Mouse (Mus musculus) CH12.LX (cell line): Measurements from ENCODE around the gene Tbx6. TPM values are rescaled to one million over a fixed set of nuclear protein-coding genes. Genes with fewer than 3 reads are reported as not detected.

Experiments used
- DNase-seq: peaks from one replicate; pipeline ENCODE4 v3.0.0-alpha.2; 2013; ENCODE audit errors: extremely low read depth
- H3K27ac ChIP-seq: 2 replicates; pipeline ENCODE4 v1.5.1; 2012; ENCODE audit warnings: low read depth, mild to moderate bottlenecking, control low read depth, moderate library complexity; ENCODE audit not compliant: insufficient read depth
- H3K27me3 ChIP-seq: replicated peaks from 2 replicates; pipeline ENCODE3; 2012; ENCODE audit warnings: inconsistent platforms
- H3K36me3 ChIP-seq, 2 experiments: replicated peaks in 1 of 2; 2 replicates each; pipeline versions ENCODE3 to v1.6.1; 2012; ENCODE audit warnings: inconsistent platforms in 1 of 2, low read length in 1 of 2, mild to moderate bottlenecking in 1 of 2, mixed read lengths in 1 of 2, moderate library complexity in 1 of 2; ENCODE audit not compliant: control insufficient read depth in 1 of 2, insufficient read depth in 1 of 2
- H3K4me1 ChIP-seq, 2 experiments: 2 replicates each; pipeline ENCODE4 v1.6.1; 2012; ENCODE audit warnings: inconsistent platforms in 1 of 2, moderate library complexity in 1 of 2; ENCODE audit not compliant: insufficient read depth in 2 of 2, control insufficient read depth in 1 of 2
- H3K4me2 ChIP-seq: 2 replicates; pipeline ENCODE4 v1.6.1; 2012; ENCODE audit warnings: low read depth, mild to moderate bottlenecking, control low read depth; ENCODE audit not compliant: poor library complexity, insufficient read depth, severe bottlenecking
- H3K4me3 ChIP-seq, 3 experiments: fragments of 150-350 bp in 1 of 3; sonication (generic) in 1 of 3; replicated peaks in 1 of 3; 2 replicates each; pipeline versions ENCODE3 to v1.5.1; 2011 to 2012; ENCODE audit warnings: low read depth in 2 of 3, low read length in 2 of 3, mild to moderate bottlenecking in 2 of 3, moderate library complexity in 2 of 3, control low read depth in 1 of 3, improper control_type of control experiment in 1 of 3, inconsistent platforms in 1 of 3, mixed read lengths in 1 of 3; ENCODE audit not compliant: poor library complexity in 1 of 3
- H3K79me2 ChIP-seq: replicated peaks from 2 replicates; pipeline ENCODE4 v1.6.1; 2012; ENCODE audit warnings: mild to moderate bottlenecking, moderate library complexity; ENCODE audit not compliant: control insufficient read depth, poor library complexity, insufficient read depth, severe bottlenecking; ENCODE audit errors: extremely low read depth
- H3K9ac ChIP-seq: 2 replicates; pipeline ENCODE4 v1.6.1; 2012; ENCODE audit warnings: low read depth, mild to moderate bottlenecking, control low read depth, moderate library complexity; ENCODE audit not compliant: insufficient read depth
- H3K9me3 ChIP-seq: replicated peaks from 2 replicates; pipeline ENCODE3; 2012; ENCODE audit warnings: low read length, inconsistent platforms, mixed read lengths
- CTCF ChIP-seq, 2 experiments: IDR thresholded peaks in 1 of 2; conservative IDR thresholded peaks in 1 of 2; 2 replicates each; pipeline ENCODE4 v1.5.1; 2011 to 2012; ENCODE audit warnings: low read depth in 2 of 2, low read length in 2 of 2, improper control_type of control experiment in 1 of 2, inconsistent platforms in 1 of 2, mild to moderate bottlenecking in 1 of 2, moderate library complexity in 1 of 2
- ELF1 ChIP-seq: IDR thresholded peaks from 2 replicates; pipeline ENCODE4 v1.6.1; 2014; ENCODE audit warnings: low read depth, mild to moderate bottlenecking, inconsistent platforms, low read length, improper control_type of control experiment
- EP300 ChIP-seq: IDR thresholded peaks from 2 replicates; pipeline ENCODE4 v1.6.1; 2011; ENCODE audit warnings: low read length, improper control_type of control experiment
- ETS1 ChIP-seq: conservative IDR thresholded peaks from 2 replicates; pipeline ENCODE4 v1.6.1; 2012; ENCODE audit warnings: low read depth, mild to moderate bottlenecking, inconsistent platforms, low read length, improper control_type of control experiment, moderate library complexity
- HCFC1 ChIP-seq: IDR thresholded peaks from 2 replicates; pipeline ENCODE4 v1.6.1; 2012; ENCODE audit warnings: low read depth, mild to moderate bottlenecking, inconsistent platforms, low read length, improper control_type of control experiment
- JUND ChIP-seq: conservative IDR thresholded peaks from 2 replicates; pipeline ENCODE4 v1.6.1; 2011; ENCODE audit warnings: low read depth, low read length, improper control_type of control experiment
- KAT2A ChIP-seq: IDR thresholded peaks from 2 replicates; pipeline ENCODE4 v1.6.1; 2012; ENCODE audit warnings: low read length, improper control_type of control experiment, inconsistent platforms; ENCODE audit not compliant: insufficient replicate concordance
- MAFK ChIP-seq: IDR thresholded peaks from 2 replicates; pipeline ENCODE4 v1.6.1; 2011; ENCODE audit warnings: low read length, improper control_type of control experiment; ENCODE audit not compliant: insufficient replicate concordance
- MAX ChIP-seq: IDR thresholded peaks from 2 replicates; pipeline ENCODE4 v1.6.1; 2011; ENCODE audit warnings: low read length, improper control_type of control experiment
- MAZ ChIP-seq: IDR thresholded peaks from 2 replicates; pipeline ENCODE4 v1.6.1; 2012; ENCODE audit warnings: low read depth, mild to moderate bottlenecking, inconsistent platforms, low read length, improper control_type of control experiment, moderate library complexity
- MEF2A ChIP-seq: IDR thresholded peaks from 2 replicates; pipeline ENCODE4 v1.6.1; 2014; ENCODE audit warnings: low read depth, mild to moderate bottlenecking, inconsistent platforms, low read length, improper control_type of control experiment, borderline replicate concordance
- MXI1 ChIP-seq: IDR thresholded peaks from 2 replicates; pipeline ENCODE4 v1.6.1; 2011; ENCODE audit warnings: mild to moderate bottlenecking, low read depth, low read length, improper control_type of control experiment
- MYC ChIP-seq: IDR thresholded peaks from 2 replicates; pipeline ENCODE4 v1.6.1; 2011; ENCODE audit warnings: low read depth, mild to moderate bottlenecking, improper control_type of control experiment, low read length
- NELFE ChIP-seq: IDR thresholded peaks from 2 replicates; pipeline ENCODE4 v1.6.1; 2011; ENCODE audit warnings: low read depth, low read length, improper control_type of control experiment
- PAX5 ChIP-seq: IDR thresholded peaks from 2 replicates; pipeline ENCODE4 v1.6.1; 2012; ENCODE audit warnings: low read length, inconsistent platforms, mixed read lengths
- POLR2A ChIP-seq: IDR thresholded peaks from 2 replicates; pipeline ENCODE4 v1.6.1; 2011; ENCODE audit warnings: low read depth, mild to moderate bottlenecking, improper control_type of control experiment, low read length
- RAD21 ChIP-seq: IDR thresholded peaks from 2 replicates; pipeline ENCODE4 v1.6.1; 2011; ENCODE audit warnings: low read depth, mild to moderate bottlenecking, low read length, improper control_type of control experiment, moderate library complexity
- SIN3A ChIP-seq: IDR thresholded peaks from 2 replicates; pipeline ENCODE4 v1.6.1; 2012; ENCODE audit warnings: low read length, improper control_type of control experiment, inconsistent platforms
- SMC3 ChIP-seq: IDR thresholded peaks from 2 replicates; pipeline ENCODE4 v1.6.1; 2011; ENCODE audit warnings: low read depth, low read length, improper control_type of control experiment
- UBTF ChIP-seq: IDR thresholded peaks from 2 replicates; pipeline ENCODE4 v1.6.1; 2012; ENCODE audit warnings: low read depth, mild to moderate bottlenecking, inconsistent platforms, low read length, improper control_type of control experiment, moderate library complexity
- USF2 ChIP-seq: conservative IDR thresholded peaks from 2 replicates; pipeline ENCODE4 v1.6.1; 2011; ENCODE audit warnings: low read depth, low read length, improper control_type of control experiment
- ZKSCAN1 ChIP-seq: IDR thresholded peaks from 2 replicates; pipeline ENCODE4 v1.6.1; 2012; ENCODE audit warnings: low read depth, inconsistent platforms, low read length, improper control_type of control experiment, borderline replicate concordance
- ZMIZ1 ChIP-seq: IDR thresholded peaks from 2 replicates; pipeline ENCODE4 v1.6.1; 2012; ENCODE audit warnings: low read depth, mild to moderate bottlenecking, inconsistent platforms, low read length, improper control_type of control experiment
- dilution Hi-C: fragments of 300-500 bp; cut with MboI; formaldehyde crosslinking; loops from 2 replicates; pipeline ENCODE4 v1.14.3; 2020; ENCODE audit warnings: low sequenced_read_pairs; ENCODE audit not compliant: extremely low pct_unique_long_range_greater_than_20kb, extremely low pct_ligation_motif_present
- in situ Hi-C: fragments of 300-500 bp; cut with MboI; formaldehyde crosslinking; loops from 3 replicates; pipeline ENCODE4 v1.14.3; 2019; ENCODE audit warnings: low sequenced_read_pairs, low pct_ligation_motif_present, low pct_unique_long_range_greater_than_20kb, mixed read lengths
- polyA plus RNA-seq: library from polyadenylated mRNA; unstranded; fragments of >175 nt; gene quantifications from 2 replicates; pipeline ENCODE4 v1.2.1, GENCODE M21; 2012; ENCODE audit warnings: low read depth; ENCODE audit not compliant: insufficient read length
- total RNA-seq, 2 experiments: library from RNA; depleted of rRNA; stranded (reverse); fragments of 300-350 nt in 1 of 2; fragments of >200 nt in 1 of 2; gene quantifications; 2 replicates each; pipeline ENCODE4 v1.2.3; 2012 to 2014

The Tbx6 gene
- total and polyA plus RNA-seq, 3 experiments = 12.8 to 31.5 (median 15.8) TPM

DNA sequence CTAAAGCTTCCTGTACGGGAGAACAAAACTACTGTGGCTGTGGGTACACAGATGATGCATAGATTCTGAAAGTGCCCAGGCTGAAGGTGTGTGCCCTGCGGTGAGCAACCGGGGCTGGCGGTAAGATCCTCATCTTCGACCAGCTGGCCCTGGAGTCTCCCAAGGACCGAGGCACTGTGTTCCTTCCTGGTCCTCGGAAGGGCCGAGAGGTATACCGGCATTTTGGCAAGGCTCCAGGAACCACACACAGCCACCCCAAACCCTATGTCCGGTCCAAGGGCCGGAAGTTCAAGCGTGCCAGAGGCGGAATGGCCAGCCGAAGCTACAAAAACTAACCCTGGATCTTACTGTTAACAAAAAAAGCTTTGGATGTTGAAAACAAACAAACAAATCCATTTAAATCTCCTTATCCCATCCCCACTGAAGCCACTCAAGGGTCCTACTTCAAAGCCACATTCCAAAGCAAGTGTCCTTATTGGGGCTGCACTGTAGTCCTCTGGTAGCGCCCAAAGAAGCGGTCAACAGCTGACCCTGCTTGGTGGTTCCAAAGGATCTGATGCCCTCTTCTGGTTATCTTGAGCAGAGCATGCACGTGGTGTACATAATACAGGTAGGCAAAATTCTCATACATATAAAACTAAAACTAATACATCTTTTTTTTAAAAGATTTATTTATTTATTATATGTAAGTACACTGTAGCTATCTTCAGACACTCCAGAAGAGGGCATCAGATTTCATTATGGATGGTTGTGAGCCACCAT, 31.5 kb upstream of the Tbx6 start:
- Histone ChIP-seq H3K4me2 (no peak overlapping the region), H3K36me3 (no peaks in the 10 kb centered on the region), H3K4me3 (no peak overlapping the region), H3K4me1 (peaks cover 10 to 39% of the 10 kb centered on the region in 2 experiments), H3K9me3 (peaks cover 2% of the 10 kb centered on the region), H3K79me2 (no peaks in the 10 kb centered on the region), H3K9ac (no peak overlapping the region), H3K27ac (no peak overlapping the region), H3K27me3 (no peaks in the 10 kb centered on the region)
- no peak for DNase-seq
- dilution Hi-C loops = no loop called here
- TF ChIP-seq CTCF (conservative IDR thresholded peaks at IDR 0.05 in 1 of 2, IDR thresholded peaks at IDR 0.05 in 1 of 2; ENCODE audit: low read depth in 2 of 2, low read length in 2 of 2) (peak in 1 of 2 experiments; percentile 45; a peak in 2 of 4 replicates), MAX (no peak), MXI1 (no peak), RAD21 (peak; percentile 25), SMC3 (peak; percentile 12; the same call in 1 of the 2 replicates), NELFE (no peak)
- in situ Hi-C loops = no loop called here

GRCm38 (mm10) chr7:126754866-126755265, 26.4 kb upstream of the Tbx6 start:
- dilution Hi-C loops = no loop called here
- Histone ChIP-seq H3K27ac (no peak overlapping the region), H3K36me3 (no peaks in the 10 kb centered on the region)
- TF ChIP-seq ZMIZ1 = no peak
- peak; percentile 82 to 83 for TF ChIP-seq CTCF (conservative IDR thresholded peaks at IDR 0.05 in 1 of 2, IDR thresholded peaks at IDR 0.05 in 1 of 2; ENCODE audit: low read depth in 2 of 2, low read length in 2 of 2)
- TF ChIP-seq SIN3A = no peak
- TF ChIP-seq ETS1 = no peak
- TF ChIP-seq MAFK = no peak
- peak; percentile 72 for TF ChIP-seq SMC3
- TF ChIP-seq ZKSCAN1 = no peak
- no peak for TF ChIP-seq JUND
- 0 out of 2 replicates have a peak, but pooled peaks have one; percentile 25 for TF ChIP-seq POLR2A
- TF ChIP-seq HCFC1 = no peak
- no peak for TF ChIP-seq EP300
- peak; percentile 65 for TF ChIP-seq RAD21
- TF ChIP-seq MAZ = 0 out of 2 replicates have a peak, but pooled peaks have one; percentile 53
- TF ChIP-seq MYC = 0 out of 2 replicates have a peak, but pooled peaks have one; percentile 24
- TF ChIP-seq MEF2A = no peak
- no peak for TF ChIP-seq USF2
- TF ChIP-seq NELFE = 0 out of 2 replicates have a peak, but pooled peaks have one; percentile 20
- no peak for TF ChIP-seq KAT2A
- no peak for TF ChIP-seq UBTF
- peak; percentile 33; the same call in 1 of the 2 replicates for TF ChIP-seq ELF1
- TF ChIP-seq PAX5 = no peak
- TF ChIP-seq, all 38 proteins: peak for 8
- in situ Hi-C loops = no loop called here
- Histone ChIP-seq H3K4me1 (peaks cover 2 to 19% of the 10 kb centered on the region in 2 experiments; a peak in 3 of 4 replicates), H3K9ac (peak overlapping the region; percentile 7; the same call in 1 of the 2 replicates), H3K9me3 (peaks cover 2% of the 10 kb centered on the region), H3K4me2 (peak overlapping the region; percentile 47), H3K4me3 (no peak overlapping the region), H3K79me2 (no peaks in the 10 kb centered on the region), H3K27me3 (no peaks in the 10 kb centered on the region)
- DNase-seq = peak; percentile 62
